Mouse (Mus musculus): ENCODE results near the gene Ptpre. TPM values are rescaled to one million over a fixed set of nuclear protein-coding genes. Genes with fewer than 3 reads are reported as not detected.

Gene Ptpre
- total and polyA plus RNA-seq, 3 experiments: 2.3 to 6.9 (median 3.7) TPM

- Histone ChIP-seq H3K36me3 (replicated peaks in 1 of 2; ENCODE audit: control insufficient read depth in 1 of 2, insufficient read depth in 1 of 2, low read length in 1 of 2) (no peaks in the 10 kb centered on the region), H3K4me2 (ENCODE audit: insufficient read depth, low read depth, poor library complexity, severe bottlenecking) (no peak overlapping the region), H3K27ac (ENCODE audit: insufficient read depth, low read depth) (no peak overlapping the region), H3K27me3 (replicated peaks) (no peaks in the 10 kb centered on the region), H3K9me3 (replicated peaks; ENCODE audit: low read length) (no peaks in the 10 kb centered on the region), H3K4me1 (ENCODE audit: control insufficient read depth in 1 of 2, insufficient read depth in 2 of 2) (peaks cover 26 to 75% of the 10 kb centered on the region in 2 experiments), H3K9ac (ENCODE audit: insufficient read depth, low read depth) (no peak overlapping the region), H3K4me3 (replicated peaks in 1 of 3; ENCODE audit: low read depth in 2 of 3, low read length in 2 of 3, poor library complexity in 1 of 3) (no peak overlapping the region), H3K79me2 (replicated peaks; ENCODE audit: control insufficient read depth, extremely low read depth, insufficient read depth, poor library complexity, severe bottlenecking) (no peaks in the 10 kb centered on the region)
- in situ Hi-C loops (cut with MboI; ENCODE audit: low pct_ligation_motif_present, low pct_unique_long_range_greater_than_20kb, low sequenced_read_pairs) (no loop called here), dilution Hi-C loops (cut with MboI; ENCODE audit: extremely low pct_ligation_motif_present, extremely low pct_unique_long_range_greater_than_20kb, low sequenced_read_pairs) (no loop called here)
- no peak for DNase-seq (ENCODE audit: extremely low read depth)
- TF ChIP-seq USF2 (conservative IDR thresholded peaks at IDR 0.05; ENCODE audit: low read depth, low read length): no peak
- no peak for TF ChIP-seq EP300 (IDR thresholded peaks at IDR 0.05; ENCODE audit: low read length)
- TF ChIP-seq UBTF (IDR thresholded peaks at IDR 0.05; ENCODE audit: low read depth, low read length): no peak
- no peak for TF ChIP-seq GABPA (IDR thresholded peaks at IDR 0.05; ENCODE audit: insufficient replicate concordance, low read depth, low read length)
- no peak for TF ChIP-seq CTCF (conservative IDR thresholded peaks at IDR 0.05 in 1 of 2, IDR thresholded peaks at IDR 0.05 in 1 of 2; ENCODE audit: low read depth in 2 of 2, low read length in 2 of 2)
- TF ChIP-seq MYC (IDR thresholded peaks at IDR 0.05; ENCODE audit: low read depth, low read length): no peak
- no peak for TF ChIP-seq CHD1 (IDR thresholded peaks at IDR 0.05; ENCODE audit: low read depth, low read length)
- no peak for TF ChIP-seq BHLHE40 (IDR thresholded peaks at IDR 0.05; ENCODE audit: low read depth, low read length)
- no peak for TF ChIP-seq JUN (IDR thresholded peaks at IDR 0.05; ENCODE audit: insufficient read depth, low read depth, low read length)
- no peak for TF ChIP-seq SIN3A (IDR thresholded peaks at IDR 0.05; ENCODE audit: low read length)
- TF ChIP-seq ZKSCAN1 (IDR thresholded peaks at IDR 0.05; ENCODE audit: borderline replicate concordance, low read depth, low read length): no peak
- TF ChIP-seq ZC3H11A (IDR thresholded peaks at IDR 0.05; ENCODE audit: low read depth, low read length): no peak
- no peak for TF ChIP-seq MAFK (IDR thresholded peaks at IDR 0.05; ENCODE audit: insufficient replicate concordance, low read length)
Measured at GRCm38 (mm10) chr7:135602265-135602664, 65.0 kb downstream of the Ptpre start.

- H3K4me1 ChIP-seq (ENCODE audit: control insufficient read depth in 1 of 2, insufficient read depth in 2 of 2): peaks cover 22 to 67% of the 10 kb centered on the region in 2 experiments
- H3K4me3 ChIP-seq (replicated peaks in 1 of 3; ENCODE audit: low read depth in 2 of 3, low read length in 2 of 3, poor library complexity in 1 of 3): no peak overlapping the region
- dilution Hi-C loops (cut with MboI; ENCODE audit: extremely low pct_ligation_motif_present, extremely low pct_unique_long_range_greater_than_20kb, low sequenced_read_pairs) (no loop called here), in situ Hi-C loops (cut with MboI; ENCODE audit: low pct_ligation_motif_present, low pct_unique_long_range_greater_than_20kb, low sequenced_read_pairs) (no loop called here)
- no peak overlapping the region for H3K4me2 ChIP-seq (ENCODE audit: insufficient read depth, low read depth, poor library complexity, severe bottlenecking)
- DNase-seq (ENCODE audit: extremely low read depth): no peak
- H3K9ac ChIP-seq (ENCODE audit: insufficient read depth, low read depth): no peak overlapping the region
- no peaks in the 10 kb centered on the region for H3K9me3 ChIP-seq (replicated peaks; ENCODE audit: low read length)
- no peaks in the 10 kb centered on the region for H3K79me2 ChIP-seq (replicated peaks; ENCODE audit: control insufficient read depth, extremely low read depth, insufficient read depth, poor library complexity, severe bottlenecking)
- H3K27ac ChIP-seq (ENCODE audit: insufficient read depth, low read depth): no peak overlapping the region
- no peaks in the 10 kb centered on the region for H3K27me3 ChIP-seq (replicated peaks)
- H3K36me3 ChIP-seq (replicated peaks in 1 of 2; ENCODE audit: control insufficient read depth in 1 of 2, insufficient read depth in 1 of 2, low read length in 1 of 2): no peaks in the 10 kb centered on the region
- TF ChIP-seq E2F4 (IDR thresholded peaks at IDR 0.05; ENCODE audit: insufficient replicate concordance, low read depth, low read length) (no peak), PAX5 (IDR thresholded peaks at IDR 0.05; ENCODE audit: low read length) (no peak), USF1 (IDR thresholded peaks at IDR 0.05; ENCODE audit: low read depth, low read length) (no peak), CTCF (conservative IDR thresholded peaks at IDR 0.05 in 1 of 2, IDR thresholded peaks at IDR 0.05 in 1 of 2; ENCODE audit: low read depth in 2 of 2, low read length in 2 of 2) (no peak), CHD2 (IDR thresholded peaks at IDR 0.05; ENCODE audit: low read length) (no peak), JUN (IDR thresholded peaks at IDR 0.05; ENCODE audit: insufficient read depth, low read depth, low read length) (no peak)
Measured at GRCm38 (mm10) chr7:135602881-135603523, 65.7 kb downstream of the Ptpre start.
